Mouse (Mus musculus): ENCODE measurements around the gene Tenm4.

The Tenm4 gene

DNA sequence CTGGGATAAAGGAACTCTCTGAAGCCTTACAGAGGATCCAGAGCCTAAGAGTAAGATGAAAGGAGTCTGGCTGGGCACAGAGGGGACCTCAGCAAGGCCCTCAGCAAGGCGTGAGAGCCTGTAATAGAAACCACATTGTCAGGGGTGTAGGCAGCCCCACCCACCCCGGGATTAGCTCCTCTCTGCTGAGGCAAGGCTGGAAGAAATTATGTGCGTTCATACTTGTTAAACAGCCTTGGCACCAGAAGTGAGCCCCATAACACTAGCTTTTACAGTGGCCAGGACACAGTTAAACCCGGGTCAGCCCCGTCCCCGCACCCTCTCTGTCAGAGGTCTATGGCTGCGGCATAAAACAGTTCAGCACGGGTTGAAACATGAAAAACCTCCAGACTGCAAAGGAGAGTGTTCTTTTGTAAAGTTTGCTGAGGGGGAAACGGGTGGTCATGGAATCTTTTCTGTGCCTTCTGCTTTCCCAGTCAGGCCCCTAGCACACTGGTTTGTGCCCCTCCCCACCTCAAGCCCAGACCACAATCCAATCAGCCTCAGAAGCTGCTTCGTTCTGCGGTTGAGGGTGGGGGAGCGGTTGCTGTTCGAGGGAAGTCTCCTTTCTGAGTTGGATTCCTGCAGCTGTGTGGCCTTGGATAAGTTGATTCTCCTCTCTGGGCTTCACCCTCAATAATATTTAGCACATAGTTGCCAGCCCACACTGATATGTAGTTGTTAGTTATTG is 486.2 kb downstream of the Tenm4 start:
- DNase-seq: no peak

DNA sequence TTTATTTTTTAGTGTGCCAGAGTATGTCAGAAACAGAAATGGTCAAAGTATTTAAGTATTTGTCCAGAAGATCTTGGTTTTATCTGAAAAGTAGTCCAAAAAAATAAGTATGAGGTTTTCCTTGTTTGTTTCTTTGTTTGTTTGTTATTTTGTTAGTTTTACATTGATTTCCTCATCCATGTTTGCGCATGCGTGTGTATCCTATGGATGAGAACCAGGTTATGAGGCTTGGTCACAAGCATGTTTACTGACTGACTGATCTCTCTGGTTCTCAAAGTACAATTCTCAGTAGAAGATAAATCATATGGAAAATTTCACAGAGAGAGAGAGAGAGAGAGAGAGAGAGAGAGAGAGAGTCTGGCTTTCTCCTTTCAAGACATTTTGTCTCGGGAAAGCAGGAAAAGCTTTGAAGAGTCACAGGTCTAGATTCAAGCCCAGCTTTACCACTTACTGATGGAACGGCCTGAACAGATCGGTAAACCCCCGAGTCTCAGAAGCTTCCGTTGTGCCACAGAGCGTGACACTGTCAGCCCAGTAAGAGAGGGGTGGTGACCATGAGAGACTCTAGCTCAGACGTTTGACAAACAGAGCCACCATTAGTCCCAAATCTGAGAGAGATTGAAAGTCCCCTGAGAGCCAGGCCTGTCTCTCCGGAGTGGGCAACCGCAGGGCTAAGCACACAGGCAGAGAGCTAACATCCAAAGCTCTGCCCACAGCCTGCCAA is 487.0 kb downstream of the Tenm4 start:
- no peak for DNase-seq

DNA sequence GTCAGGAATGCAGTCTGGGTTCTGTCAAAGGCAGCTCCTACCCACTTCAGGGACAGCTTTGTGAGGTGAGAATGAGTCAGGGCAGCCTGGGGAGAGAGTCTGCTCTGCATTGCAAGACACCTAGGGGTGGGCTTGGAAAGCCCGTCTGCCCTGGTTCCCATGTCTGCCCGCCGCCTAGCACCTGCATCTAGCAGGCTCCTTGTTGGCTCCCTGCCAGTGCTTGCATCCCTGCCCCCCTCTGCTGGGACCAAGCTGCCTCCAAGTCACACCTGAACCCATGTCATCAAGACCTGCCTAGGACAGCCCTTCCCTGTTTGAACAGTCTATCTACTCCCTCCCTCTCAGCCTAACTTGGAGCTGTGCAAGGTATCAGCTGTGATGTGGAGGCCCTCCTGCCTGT is 489.9 kb downstream of the Tenm4 start:
- DNase-seq: no peak

DNA sequence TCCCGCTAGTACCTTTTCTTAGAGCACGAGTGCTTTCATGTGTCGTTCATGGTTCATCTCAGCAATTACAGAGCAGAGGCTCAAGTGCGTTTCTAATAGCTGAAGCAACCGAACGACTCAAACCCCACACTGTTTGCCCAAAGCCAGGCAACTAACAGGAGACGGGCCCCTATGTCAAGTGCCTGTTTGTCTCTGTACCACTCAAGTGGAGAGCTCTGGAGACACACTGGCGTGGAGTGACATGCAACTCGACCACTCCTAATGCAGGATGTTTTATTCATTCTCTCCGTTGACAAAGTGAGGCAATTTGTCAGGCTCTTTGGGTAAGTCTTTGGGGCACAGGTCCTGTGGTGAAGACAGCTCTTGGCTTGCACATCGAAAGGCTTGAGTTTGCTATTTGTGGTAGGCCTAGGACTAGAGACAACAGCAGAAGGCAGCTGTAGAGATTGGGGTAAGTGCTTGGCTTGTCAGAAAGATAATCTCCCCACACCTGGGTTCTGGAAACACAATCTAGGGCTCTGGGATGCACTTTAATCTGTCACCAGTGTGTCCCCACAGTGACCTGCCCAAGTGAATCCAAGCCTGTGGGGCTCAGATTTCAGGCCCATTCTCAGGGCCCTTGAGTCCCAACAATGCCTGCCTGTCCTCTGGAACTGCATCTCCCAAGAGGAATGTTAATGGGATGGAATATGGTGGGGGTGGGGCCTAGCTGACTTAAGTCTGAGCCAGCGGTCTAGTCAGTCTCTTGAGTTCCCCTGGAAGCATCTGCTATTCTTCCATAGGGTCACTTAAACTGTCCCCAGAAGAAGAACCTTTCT is 490.5 kb downstream of the Tenm4 start:
- no peak for DNase-seq

DNA sequence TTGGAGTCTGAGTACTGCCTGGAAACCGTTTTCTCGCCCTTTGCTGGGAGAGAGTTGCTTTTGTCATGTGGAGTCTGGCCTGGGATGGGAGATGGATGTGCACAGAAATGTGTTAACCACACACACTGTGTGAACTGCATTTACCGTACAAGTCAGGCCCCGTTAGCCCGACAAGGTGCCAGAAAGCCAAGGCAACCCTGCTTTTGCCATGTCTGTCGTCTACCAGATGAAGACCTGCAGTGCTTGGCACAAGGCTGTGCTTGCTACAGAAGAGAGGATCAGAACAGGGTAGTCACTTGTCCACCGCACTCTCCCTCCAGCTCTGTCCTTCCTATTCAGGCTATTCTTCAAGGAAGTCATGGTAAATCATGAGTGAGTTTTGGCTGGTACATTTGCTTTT is 492.3 kb downstream of the Tenm4 start:
- no peak for DNase-seq

DNA sequence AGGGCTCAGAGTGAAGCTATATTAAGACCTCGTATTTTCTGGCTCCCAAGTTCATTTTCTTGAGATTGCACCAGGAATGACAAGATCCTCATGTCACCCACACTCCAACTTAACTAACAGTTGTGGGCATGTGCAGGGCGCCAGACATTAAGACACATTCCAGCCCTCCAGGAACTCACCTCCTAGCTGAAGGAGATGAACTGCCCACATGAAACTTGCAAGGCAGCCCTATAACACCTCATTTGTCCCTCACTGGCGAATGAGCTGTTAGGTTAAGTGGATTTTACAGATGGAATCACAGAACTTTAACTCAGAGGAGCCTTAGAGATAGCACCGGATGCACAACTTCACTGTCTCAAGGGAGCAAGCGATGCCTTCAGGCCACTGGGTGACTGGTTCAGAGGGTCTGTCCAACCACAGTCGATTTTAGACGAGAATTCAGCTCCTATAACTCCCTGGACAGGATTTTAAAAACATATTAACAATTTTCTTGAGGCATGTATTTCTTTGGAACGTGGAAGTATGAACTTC is 495.4 kb downstream of the Tenm4 start:
- DNase-seq: no peak

DNA sequence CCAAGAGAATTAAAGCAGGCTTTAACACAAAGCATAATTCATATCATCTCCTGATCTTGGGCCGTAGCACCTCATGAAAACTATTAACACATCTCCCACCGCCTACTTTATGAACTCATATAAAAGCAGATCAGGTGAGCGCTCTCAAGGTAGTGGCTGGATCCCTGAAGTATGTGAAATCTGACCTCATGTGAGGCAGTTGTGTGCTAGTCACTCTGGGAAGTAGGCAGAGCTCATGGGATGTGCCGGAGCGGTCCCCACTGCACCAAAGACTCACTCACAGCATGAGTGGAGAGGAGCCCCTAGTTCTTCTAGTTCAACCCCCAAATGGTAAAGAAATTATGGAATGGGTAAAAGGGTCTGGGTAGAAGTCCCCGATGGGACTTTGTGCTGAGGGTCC is 496.6 kb downstream of the Tenm4 start:
- DNase-seq: no peak

DNA sequence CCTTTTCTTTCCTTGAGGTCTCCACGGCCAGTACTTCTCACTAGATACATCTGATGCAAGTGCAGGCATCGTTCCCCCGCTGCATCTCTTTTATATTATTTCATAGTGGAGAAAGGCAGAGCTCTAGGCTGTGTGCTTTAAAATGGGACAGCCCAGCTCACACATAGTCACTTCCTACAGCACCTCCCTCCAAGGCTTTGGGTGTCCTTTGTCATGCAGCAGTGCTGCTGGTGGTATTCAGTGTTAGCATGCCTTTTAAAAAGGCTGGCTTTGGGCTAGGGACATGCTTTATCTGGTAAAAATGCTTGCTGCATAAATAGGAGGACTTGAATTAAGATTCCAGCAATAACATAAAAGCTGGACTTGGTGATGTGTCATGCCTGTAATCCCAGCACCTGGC is 499.0 kb downstream of the Tenm4 start:
- no peak for DNase-seq

DNA sequence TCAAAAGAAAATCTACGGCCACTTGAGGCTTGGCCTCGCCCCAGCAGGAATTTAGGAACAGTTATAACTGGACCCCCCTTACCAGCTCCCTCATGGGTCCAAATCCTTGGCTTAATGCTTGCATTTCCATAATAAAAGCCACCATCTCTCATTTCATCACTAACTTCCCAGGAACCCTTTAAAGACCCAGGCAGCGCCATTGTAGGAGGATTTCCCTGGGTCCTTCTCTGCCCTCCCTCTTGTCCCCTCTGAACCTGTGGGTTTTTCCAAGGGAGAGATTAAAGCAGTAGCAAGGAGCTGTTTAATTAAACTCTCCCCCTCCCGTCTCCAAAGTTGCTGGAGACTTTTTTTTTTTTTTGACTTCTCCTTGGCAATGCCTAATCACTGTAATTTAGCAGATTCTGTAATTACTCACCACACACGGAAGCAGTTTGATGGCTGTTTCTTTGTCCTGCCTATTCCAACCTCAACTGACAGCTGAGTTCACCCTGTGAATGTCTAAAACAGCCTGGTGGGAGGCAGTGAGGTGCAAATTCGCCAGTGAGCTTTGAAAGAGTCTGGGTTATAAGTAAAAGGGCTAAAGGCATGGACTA is 501.4 kb downstream of the Tenm4 start:
- no peak for DNase-seq

DNA sequence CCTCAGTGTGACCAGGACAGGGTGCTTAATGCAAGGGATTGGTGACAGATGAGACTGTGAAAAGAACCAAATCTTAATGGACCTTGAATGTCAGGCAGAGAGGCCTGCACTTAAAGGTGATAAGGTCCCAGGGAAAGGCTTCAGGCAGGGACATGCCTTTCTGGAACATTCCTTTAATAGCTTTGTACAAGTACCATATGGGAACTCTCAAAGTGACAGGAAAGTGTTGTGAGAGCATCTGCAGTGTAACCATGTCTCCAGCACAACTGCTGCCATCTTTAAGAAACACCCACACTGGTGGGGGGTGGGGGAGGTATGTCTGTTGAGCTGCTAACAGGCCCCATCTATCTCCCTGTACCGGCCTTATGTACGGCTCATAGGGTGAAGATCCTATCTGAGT is 506.0 kb downstream of the Tenm4 start:
- peak; percentile 71 for DNase-seq

DNA sequence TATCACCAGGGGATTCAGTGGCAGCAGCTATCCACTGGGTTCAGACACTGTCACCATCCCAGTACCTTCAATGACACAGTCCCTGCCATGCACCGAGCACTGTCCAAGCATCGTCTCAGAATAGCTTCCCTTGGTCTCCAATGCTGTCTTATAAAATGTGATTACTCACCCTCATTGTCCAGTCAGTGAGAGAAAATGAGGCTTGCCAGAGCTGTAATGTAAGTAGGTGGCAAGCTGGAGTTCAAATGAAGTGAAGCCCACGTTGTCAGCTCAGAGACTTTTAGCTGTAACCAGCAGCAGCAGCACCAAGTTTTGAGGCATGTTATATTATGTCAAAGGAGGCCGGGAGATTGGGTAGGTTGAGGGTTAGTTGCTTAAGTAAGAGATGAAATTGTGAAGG is 507.2 kb downstream of the Tenm4 start:
- DNase-seq: peak; percentile 32

DNA sequence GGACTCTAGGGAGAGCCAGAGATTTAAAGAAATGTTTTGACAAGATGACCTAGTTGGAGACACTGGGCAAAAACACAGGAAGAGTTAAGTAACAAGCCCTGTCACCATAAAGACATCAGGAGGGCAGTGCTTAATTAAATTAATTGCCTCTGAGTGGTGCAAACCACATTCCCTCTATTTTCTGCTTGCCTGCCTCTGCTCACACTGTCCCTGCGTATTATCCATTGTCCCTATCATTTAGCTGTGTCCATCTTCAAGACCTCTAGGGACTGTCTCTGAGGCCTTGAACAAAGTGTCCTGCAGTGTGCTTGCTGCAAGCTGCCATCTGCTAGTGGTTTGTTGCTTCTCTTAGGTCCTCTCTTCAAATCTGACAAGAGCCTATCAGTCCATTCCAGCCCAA is 508.7 kb downstream of the Tenm4 start:
- no peak for DNase-seq

DNA sequence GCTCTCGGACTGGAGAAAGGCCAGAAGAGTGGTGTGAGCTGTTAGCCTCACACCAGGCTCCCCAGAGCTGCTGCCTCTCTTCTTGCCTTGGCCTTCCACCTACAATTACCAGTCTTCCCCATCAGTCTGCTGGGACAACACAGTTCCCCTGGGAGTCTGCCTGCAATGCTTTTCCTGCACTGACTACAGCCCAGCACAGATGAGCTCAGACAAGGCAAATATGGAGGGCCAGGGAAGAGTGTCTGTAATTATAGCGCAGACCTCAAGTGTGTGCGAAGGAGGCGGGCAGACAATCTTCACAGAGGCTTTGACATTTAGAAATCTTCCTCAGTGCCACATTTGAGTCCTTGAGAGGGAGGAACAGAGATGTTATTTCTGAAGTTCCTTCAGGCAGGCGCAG is 509.4 kb downstream of the Tenm4 start:
- DNase-seq: peak; percentile 66

DNA sequence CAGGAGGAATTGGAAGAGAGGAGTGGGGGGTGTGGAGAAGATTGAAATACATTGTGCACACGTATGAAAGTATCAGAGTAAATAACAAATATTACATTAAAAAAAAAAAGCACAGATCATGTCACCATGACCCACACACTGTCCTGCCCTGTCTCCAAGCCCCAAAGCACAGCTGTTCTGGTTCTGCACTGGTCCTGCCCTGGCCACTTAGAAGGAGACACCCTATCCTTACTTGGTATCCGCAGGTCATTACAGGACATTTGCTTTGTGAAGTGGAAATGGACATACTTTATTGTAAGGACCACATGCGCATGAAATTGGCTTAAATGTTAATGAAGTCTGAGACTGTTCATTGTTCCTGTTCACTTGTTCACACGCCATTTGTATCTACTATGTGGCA is 510.8 kb downstream of the Tenm4 start:
- no peak for DNase-seq

DNA sequence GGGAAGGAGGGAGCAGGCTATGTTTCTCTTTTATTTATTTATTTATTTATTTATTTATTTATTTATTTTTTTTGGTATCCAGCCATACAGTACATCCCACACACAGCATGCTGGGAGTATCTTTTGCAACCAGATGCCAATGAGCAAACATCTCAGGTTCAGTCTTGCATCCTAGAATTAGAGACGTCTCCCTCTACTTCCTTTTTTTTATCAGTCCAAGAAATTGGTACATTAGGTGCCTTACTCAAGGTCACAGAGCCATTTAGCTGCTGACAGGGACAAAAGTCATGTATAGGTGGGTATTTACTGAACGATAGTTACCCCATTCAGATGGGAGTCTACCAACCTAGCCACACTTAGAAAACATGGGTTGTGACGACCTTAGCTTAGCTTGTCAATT is 517.1 kb downstream of the Tenm4 start:
- no peak for DNase-seq

DNA sequence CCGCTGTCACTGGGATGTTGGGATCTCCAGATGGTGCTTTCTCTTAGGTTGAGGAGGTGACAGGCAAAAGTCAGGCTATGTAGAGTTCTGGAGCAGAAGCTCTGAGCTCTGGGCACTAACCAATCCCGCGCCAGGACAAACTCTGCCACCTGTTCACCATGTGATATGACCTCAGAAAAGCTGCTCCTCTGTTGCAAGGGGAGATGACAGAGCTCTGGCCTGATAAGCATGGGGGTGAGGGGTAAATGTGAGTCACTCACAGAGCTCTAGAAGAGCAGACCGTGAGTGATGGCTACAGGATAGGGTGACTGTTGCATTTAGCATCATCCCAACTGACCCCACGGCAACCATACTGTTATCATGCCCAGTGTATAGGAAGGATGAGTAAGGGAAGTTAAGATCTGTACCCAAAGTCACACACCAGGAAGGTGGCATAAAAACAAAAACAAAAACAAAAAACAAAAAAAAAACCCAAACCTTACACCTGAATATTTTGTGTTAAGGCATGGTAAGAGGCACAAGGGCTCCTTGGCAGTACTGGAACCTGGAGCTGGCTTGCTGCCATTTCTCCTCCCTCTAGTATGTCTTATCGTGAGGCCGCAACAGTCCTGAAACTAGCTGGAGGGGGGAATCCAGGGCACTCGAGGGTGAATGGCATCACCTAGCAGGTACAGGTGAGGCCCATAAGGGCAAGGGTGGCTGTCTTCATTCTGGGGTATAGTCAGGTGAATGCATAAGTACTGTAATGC is 530.2 kb downstream of the Tenm4 start:
- no peak for DNase-seq

DNA sequence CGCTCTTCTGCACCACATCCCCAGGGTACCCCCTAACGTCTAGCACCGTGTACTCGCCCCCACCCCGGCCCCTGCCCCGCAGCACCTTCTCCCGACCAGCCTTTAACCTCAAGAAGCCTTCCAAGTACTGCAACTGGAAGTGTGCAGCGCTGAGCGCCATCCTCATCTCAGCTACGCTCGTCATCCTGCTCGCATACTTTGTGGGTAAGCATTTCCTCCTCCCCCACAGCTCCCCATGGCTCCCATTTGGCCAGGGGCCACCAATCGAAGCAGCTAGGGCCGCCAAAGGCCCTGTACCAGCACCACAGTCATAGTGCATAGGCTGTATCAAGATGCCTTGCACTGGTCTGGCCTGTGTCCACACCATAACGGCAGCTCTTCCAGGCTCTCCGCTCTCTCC is 532.9 kb downstream of the Tenm4 start:
- DNase-seq: no peak

DNA sequence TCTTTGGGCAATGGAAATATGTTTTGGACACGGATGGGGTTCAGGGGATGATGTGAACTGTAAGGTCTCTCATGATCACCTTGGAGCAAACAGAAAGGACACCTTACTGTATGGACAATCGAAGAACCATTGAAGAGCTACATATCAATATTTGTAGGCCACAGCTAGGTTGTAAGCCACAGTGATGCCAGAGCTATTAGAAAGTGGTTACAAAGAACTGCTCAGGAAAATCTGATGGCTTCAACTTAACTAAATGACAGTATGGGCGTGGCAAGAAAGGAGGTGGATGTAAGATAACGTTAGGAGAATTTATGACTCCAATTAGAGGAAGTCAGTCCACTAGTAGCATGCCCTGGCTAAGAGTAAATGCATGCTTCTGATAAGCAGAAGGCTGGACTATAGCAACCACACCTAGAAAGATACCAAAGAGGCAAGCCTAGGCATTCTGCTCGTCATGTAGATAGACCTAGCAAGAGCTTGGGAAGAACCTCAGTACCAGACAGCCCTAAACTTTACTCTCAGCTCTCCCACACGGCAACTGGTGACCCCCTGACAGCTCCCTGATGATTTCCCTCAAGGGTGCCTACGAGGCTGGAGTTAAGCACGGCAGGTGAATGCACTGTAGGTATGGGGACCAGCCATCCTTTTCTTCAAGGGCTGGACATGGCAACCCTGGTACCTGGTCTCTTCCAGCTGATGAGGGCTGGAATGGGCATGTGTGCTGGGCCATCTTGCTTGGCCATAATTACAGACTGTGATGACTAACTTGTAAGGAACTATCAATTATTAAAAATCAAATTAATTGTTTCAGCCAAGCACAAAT is 534.5 kb downstream of the Tenm4 start:
- no peak for DNase-seq

DNA sequence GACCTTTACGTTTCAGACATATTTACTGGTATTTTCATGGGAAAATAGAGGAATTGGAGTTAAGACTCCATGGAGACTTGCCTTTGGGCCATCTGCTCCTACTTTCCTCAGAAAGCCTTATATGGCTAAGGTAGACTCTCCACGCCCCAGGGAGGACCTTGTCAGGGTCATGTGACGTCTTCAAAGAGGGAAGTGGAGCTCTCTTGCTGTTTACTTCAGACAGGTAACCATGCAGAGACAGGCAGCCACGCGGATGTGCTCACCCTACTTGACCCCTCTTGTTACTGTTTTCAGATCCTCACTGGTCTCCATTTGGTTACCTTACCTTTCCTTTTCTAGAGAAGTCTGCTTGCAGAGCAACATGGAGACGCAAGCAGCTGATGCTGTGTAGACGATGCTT is 535.5 kb downstream of the Tenm4 start:
- no peak for DNase-seq

DNA sequence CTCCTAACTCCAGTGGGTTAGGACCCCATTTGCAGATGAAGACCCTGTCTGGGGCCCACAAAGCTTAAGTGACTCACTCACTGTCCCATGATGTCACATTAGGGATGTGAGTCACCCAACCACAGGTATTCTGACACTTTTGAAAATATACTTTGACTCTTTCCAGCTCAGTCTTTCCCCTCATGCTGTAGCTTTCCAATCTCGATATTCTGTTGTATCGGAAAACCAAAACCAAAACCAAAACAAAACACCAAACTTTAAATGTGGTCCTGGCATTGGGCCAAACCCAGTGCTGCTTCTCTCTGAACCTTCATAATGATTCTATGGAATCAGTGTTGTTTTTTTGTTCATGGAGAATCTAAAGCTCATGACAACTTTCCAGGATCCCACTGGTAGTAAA is 536.1 kb downstream of the Tenm4 start:
- no peak for DNase-seq

DNA sequence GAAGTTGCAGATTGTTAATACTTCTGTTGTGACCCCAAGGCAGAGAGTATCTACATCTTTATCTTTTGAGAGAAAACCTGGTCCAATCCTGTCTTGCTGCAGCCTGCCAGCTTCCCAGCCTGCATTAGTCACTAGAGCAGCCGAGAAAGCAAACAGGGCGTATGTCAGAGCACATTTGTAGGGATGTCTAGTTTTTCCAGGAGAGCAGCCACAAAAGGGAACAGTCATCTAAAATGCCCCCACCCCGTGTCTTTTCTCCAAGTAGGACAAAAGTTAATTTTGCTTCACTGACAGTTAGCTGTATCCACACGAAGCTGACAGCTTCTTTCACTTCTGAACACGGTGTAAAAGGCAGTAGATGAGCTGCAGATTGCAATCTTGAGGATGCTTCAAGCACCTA is 537.0 kb downstream of the Tenm4 start:
- DNase-seq: peak; percentile 60

DNA sequence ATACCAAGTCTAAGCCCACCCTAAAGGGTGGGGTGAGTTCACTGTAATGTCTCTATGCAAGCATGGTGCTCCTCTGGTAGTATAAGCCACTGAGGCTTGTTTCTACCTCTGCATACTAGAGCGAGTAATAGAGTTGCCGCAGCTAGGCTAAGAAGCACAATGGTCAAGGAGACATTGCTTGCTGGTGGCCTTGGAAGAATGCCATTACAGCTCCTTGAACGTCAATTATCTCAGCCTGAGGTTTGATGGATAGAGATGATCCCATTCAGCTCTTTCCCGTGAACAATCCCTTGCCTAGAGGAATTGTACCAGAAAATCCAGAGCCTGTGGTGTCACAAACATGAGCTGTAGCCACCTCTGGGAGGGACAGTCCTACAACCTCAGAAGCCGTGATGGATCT is 537.5 kb downstream of the Tenm4 start:
- no peak for DNase-seq

Data from right cerebral cortex, adult 18-20 months (tissue).